Mouse (Mus musculus) midbrain, embryonic 14.5 days (tissue): ENCODE data around the gene Slc6a18. TPM values are rescaled to one million over a fixed set of nuclear protein-coding genes. Genes with fewer than 3 reads are reported as not detected.

Source experiments
- ATAC-seq: fragments of 200-750 bp; cut with Nextera tagmentation; 2 replicates; pipeline ENCODE4 v1.8.0; 2017; ENCODE audit warnings: moderate number of reproducible peaks, moderate library complexity; ENCODE audit not compliant: low FRiP score, low TSS enrichment
- DNase-seq: peaks from one replicate; pipeline ENCODE4 v3.0.0-alpha.2; 2015
- H3K27ac ChIP-seq: fragments of 300-500 bp; sonication (generic); replicated peaks from 2 replicates; pipeline ENCODE4 v1.5.1; 2014; ENCODE audit warnings: mild to moderate bottlenecking, low read depth, low read length, moderate library complexity
- H3K27me3 ChIP-seq: fragments of 300-500 bp; sonication (generic); 2 replicates; pipeline ENCODE4 v1.6.1; 2014; ENCODE audit warnings: low read length, control low read depth, mixed read lengths; ENCODE audit not compliant: control insufficient read depth, insufficient read depth
- H3K36me3 ChIP-seq: fragments of 300-500 bp; sonication (generic); 2 replicates; pipeline ENCODE4 v1.6.1; 2014; ENCODE audit warnings: low read length, control low read depth; ENCODE audit not compliant: control insufficient read depth, insufficient read depth
- H3K4me1 ChIP-seq: fragments of 300-500 bp; sonication (generic); 2 replicates; pipeline ENCODE4 v1.6.1; 2014; ENCODE audit warnings: mild to moderate bottlenecking, antibody characterized with exemption, low read length, control low read depth; ENCODE audit not compliant: control insufficient read depth, insufficient read depth
- H3K4me2 ChIP-seq: fragments of 300-500 bp; sonication (generic); 2 replicates; pipeline ENCODE4 v1.6.1; 2014; ENCODE audit warnings: mild to moderate bottlenecking, low read length, moderate library complexity
- H3K4me3 ChIP-seq: fragments of 300-500 bp; sonication (generic); replicated peaks from 2 replicates; pipeline ENCODE4 v1.5.1; 2014; ENCODE audit warnings: low read depth, low read length
- H3K9ac ChIP-seq: fragments of 300-500 bp; sonication (generic); replicated peaks from 2 replicates; pipeline ENCODE4 v1.6.1; 2014; ENCODE audit warnings: mild to moderate bottlenecking, low read length, moderate library complexity
- H3K9me3 ChIP-seq: fragments of 300-500 bp; sonication (generic); 2 replicates; pipeline ENCODE4 v1.6.1; 2016; ENCODE audit warnings: low read length, control low read depth, mixed read lengths; ENCODE audit not compliant: control insufficient read depth
- WGBS: fragments of 180-500 bp; shearing (Covaris S2); extraction: QIAGEN DNeasy Blood & Tissue Kit; methylation state at CpG from one replicate; pipeline ENCODE4 v1.1.7; 2014; 5-methylcytosine and 5-hydroxymethylcytosine counted together
- polyA plus RNA-seq: library from polyadenylated mRNA; unstranded; fragments of >200 nt; fragmentation: Nextera tagmentation; extraction: Ambion mirVana; gene quantifications from 2 replicates; pipeline ENCODE4 v1.2.1, GENCODE M21; 2014

Gene Slc6a18
- polyA plus RNA-seq, 1 experiment from 2014 or later = not detected

- no peak for ATAC-seq
- no peak overlapping the region for H3K9ac ChIP-seq
- H3K4me1 ChIP-seq = no peaks in the 10 kb centered on the region
- H3K27me3 ChIP-seq = no peaks in the 10 kb centered on the region
- no peaks in the 10 kb centered on the region for H3K9me3 ChIP-seq
- 82% methylated on average over 6 of the region's 6 CpGs for WGBS
- no peak overlapping the region for H3K4me2 ChIP-seq
- no peak for DNase-seq
- H3K36me3 ChIP-seq = peaks cover 10% of the 10 kb centered on the region
- no peak overlapping the region for H3K27ac ChIP-seq
- H3K4me3 ChIP-seq = no peak overlapping the region
These were observed 40.0 kb downstream of the Slc6a18 start for GRCm38 (mm10) chr13:73637826-73638225.

DNA sequence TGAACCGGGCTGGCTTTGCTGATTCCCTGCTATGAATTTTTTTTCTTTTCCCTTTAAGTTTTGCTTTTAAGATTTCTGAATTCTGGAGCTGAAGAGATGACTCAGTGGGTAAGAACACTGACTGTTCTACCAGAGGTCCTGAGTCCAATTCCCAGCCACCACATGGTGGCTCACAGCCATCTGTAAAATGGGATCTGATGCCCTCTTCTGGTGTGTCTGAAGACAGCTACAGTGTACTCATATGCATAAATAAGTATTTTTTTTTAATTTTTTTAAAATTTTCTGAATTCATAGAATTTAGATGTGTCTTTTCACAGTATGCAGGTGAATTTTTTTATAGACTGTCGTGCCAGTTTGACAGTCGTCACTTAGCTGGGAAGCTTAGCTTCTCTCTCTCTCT is 46.0 kb downstream of the Slc6a18 start:
- Histone ChIP-seq H3K9ac (no peak overlapping the region), H3K4me1 (peaks cover 12% of the 10 kb centered on the region; the same call in 1 of the 2 replicates), H3K9me3 (no peaks in the 10 kb centered on the region), H3K4me3 (no peak overlapping the region), H3K4me2 (no peak overlapping the region), H3K36me3 (peaks cover 10% of the 10 kb centered on the region), H3K27ac (no peak overlapping the region), H3K27me3 (no peaks in the 10 kb centered on the region)
- DNase-seq (no peak), ATAC-seq (no peak)
- WGBS = 97% methylated on average over 3 of the region's 3 CpGs

DNA sequence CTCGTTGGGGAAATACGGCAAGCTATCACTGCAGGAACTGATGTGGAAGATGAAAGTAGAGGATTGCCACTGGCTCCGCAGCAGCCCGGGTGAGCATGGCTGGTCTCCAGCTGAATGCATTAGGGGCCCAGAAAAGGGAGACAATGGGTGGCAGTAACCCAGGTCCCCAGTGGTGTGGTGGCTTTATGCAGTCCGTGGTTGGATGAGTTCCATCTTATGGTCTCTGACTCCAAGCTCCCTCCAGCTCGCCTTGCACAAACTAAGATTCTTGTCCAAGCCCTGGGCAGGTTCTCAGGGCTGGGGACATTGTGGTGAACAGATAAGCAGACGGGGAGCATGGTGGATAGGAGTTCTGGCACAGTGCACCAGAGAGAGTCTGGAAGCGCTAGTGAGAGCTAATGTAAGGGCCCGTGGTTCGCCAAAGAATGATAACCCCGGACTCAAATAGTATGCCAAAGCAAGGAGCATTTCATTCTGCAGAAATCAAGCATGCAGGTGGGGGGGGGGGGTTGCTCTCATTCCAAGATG is 49.2 kb downstream of the Slc6a18 start:
- DNase-seq (peak; percentile 4), ATAC-seq (no peak)
- H3K9ac ChIP-seq = no peak overlapping the region
- H3K9me3 ChIP-seq = no peaks in the 10 kb centered on the region
- 84% methylated on average over 11 of the region's 11 CpGs for WGBS
- H3K4me3 ChIP-seq = no peak overlapping the region
- no peaks in the 10 kb centered on the region for H3K36me3 ChIP-seq
- H3K27ac ChIP-seq = no peak overlapping the region
- H3K27me3 ChIP-seq = no peaks in the 10 kb centered on the region
- 0 out of 2 replicates have a peak overlapping the region, but pooled peaks have one; percentile 21 for H3K4me2 ChIP-seq
- peaks cover 12% of the 10 kb centered on the region; the same call in 1 of the 2 replicates for H3K4me1 ChIP-seq

DNA sequence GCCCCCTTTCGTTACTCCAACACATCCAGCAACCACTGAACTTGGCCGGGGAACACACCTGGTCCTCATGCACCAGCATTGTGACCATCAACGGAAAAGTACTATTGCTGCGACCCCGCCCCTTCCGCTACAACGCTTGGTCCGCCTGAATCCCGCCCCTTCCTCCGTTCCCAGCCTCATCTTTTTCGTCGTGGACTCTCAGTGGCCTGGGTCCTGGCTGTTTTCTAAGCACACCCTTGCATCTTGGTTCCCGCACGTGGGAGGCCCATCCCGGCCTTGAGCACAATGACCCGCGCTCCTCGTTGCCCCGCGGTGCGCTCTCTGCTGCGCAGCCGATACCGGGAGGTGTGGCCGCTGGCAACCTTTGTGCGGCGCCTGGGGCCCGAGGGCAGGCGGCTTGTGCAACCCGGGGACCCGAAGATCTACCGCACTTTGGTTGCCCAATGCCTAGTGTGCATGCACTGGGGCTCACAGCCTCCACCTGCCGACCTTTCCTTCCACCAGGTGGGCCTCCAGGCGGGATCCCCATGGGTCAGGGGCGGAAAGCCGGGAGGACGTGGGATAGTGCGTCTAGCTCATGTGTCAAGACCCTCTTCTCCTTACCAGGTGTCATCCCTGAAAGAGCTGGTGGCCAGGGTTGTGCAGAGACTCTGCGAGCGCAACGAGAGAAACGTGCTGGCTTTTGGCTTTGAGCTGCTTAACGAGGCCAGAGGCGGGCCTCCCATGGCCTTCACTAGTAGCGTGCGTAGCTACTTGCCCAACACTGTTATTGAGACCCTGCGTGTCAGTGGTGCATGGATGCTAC is 50.9 kb downstream of the Slc6a18 start, which contains the start of gene Tert:
TSS of gene Tert (plus strand) at position 167 of the 805 bp plus-strand sequence.
- Histone ChIP-seq H3K4me1 (peaks cover 12% of the 10 kb centered on the region; the same call in 1 of the 2 replicates), H3K9me3 (no peaks in the 10 kb centered on the region), H3K4me2 (peak within 1 kb of the TSS; percentile 96), H3K9ac (peak within 1 kb of the TSS; percentile 70), H3K27me3 (no peaks in the 10 kb centered on the region), H3K4me3 (peak within 1 kb of the TSS; percentile 54), H3K36me3 (no peaks in the 10 kb centered on the region), H3K27ac (peak within 1 kb of the TSS; percentile 26; the same call in 1 of the 2 replicates)
- WGBS = 9% methylated on average over 47 of the region's 47 CpGs
- ATAC-seq = peak; percentile 84
- peak; percentile 82 for DNase-seq

DNA sequence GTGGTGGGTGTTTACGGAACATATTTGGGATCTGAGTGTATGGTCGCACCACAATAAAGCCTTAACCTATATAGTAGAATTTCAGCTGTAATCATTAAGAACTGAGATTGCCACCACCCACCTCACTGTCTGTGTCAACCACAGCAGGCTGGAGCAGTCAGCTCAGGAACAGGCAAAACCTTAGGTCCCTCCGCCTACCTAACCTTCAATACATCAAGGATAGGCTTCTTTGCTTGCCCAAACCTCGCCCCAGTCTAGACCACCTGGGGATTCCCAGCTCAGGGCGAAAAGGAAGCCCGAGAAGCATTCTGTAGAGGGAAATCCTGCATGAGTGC is 51.4 kb downstream of the Slc6a18 start:
- H3K4me1 ChIP-seq = peaks cover 12% of the 10 kb centered on the region; the same call in 1 of the 2 replicates
- DNase-seq = no peak
- ATAC-seq = peak; percentile 25; the same call in 1 of the 2 replicates
- 0 out of 2 replicates have a peak overlapping the region, but pooled peaks have one; percentile 26 for H3K27ac ChIP-seq
- no peaks in the 10 kb centered on the region for H3K27me3 ChIP-seq
- WGBS = 43% methylated on average over 6 of the region's 6 CpGs
- peak overlapping the region; percentile 96 for H3K4me2 ChIP-seq
- H3K9me3 ChIP-seq = no peaks in the 10 kb centered on the region
- H3K36me3 ChIP-seq = peaks cover 4% of the 10 kb centered on the region
- H3K4me3 ChIP-seq = peak overlapping the region; percentile 54
- H3K9ac ChIP-seq = no peak overlapping the region; the same call in 1 of the 2 replicates

DNA sequence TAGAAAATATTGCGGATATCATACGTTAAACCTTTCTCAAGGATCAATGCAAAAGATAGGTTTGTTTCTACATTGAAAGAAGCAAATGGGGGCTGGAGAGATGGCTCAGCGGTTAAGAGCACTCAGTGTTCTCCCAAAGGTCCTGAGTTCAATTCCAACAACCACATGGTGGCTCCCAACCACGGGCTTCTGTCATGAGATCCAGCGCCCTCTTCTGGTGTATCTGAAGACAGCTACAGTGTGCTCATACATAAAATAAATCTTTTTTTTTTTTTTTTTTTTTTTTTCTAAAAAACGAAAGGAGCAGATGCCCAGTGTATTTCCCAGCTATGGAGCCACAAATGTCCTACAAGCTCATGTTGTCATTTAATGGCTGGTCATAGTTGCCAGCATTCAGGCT is 57.2 kb downstream of the Slc6a18 start:
- 70% methylated on average over 6 of the region's 6 CpGs for WGBS
- peak; percentile 48 for DNase-seq
- no peaks in the 10 kb centered on the region for H3K9me3 ChIP-seq
- no peak overlapping the region for H3K27ac ChIP-seq
- H3K4me1 ChIP-seq = no peaks in the 10 kb centered on the region
- peaks cover 60% of the 10 kb centered on the region for H3K36me3 ChIP-seq
- no peak overlapping the region for H3K4me2 ChIP-seq
- ATAC-seq = no peak
- H3K9ac ChIP-seq = no peak overlapping the region
- no peak overlapping the region for H3K4me3 ChIP-seq
- H3K27me3 ChIP-seq = no peaks in the 10 kb centered on the region

DNA sequence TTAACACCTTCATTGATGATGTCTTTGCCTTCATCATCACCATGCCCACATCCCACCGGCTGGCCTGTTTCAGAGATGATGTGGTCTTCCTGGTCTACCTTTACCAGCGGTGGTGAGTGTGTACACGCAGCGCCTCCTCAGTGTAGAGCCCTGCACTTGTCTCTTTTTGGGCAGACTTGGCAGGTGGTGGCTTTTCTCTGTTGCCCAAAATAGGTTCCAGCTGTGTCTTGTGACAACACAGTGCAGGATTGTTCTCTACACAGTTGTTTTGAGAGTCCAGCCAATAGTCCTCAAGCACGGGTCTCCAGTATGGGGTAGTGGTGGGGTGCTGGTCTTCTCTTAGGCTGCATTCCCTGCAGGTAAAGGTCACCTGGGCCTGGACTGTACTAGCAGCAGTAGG is 59.4 kb downstream of the Slc6a18 start:
- Histone ChIP-seq H3K27ac (no peak overlapping the region), H3K36me3 (peaks cover 82% of the 10 kb centered on the region), H3K4me3 (no peak overlapping the region), H3K4me2 (no peak overlapping the region), H3K27me3 (no peaks in the 10 kb centered on the region), H3K4me1 (no peaks in the 10 kb centered on the region), H3K9me3 (no peaks in the 10 kb centered on the region), H3K9ac (no peak overlapping the region)
- DNase-seq (no peak), ATAC-seq (no peak)
- WGBS = 94% methylated on average over 5 of the region's 5 CpGs
